Mouse (Mus musculus) MN1 (cell line): ENCODE measurements around the gene Gm42742.

ENCODE experiments used
- DNase-seq: peaks from one replicate; pipeline ENCODE4 v3.0.0-alpha.2; 2016; ENCODE audit warnings: low spot score

The Gm42742 gene

DNA sequence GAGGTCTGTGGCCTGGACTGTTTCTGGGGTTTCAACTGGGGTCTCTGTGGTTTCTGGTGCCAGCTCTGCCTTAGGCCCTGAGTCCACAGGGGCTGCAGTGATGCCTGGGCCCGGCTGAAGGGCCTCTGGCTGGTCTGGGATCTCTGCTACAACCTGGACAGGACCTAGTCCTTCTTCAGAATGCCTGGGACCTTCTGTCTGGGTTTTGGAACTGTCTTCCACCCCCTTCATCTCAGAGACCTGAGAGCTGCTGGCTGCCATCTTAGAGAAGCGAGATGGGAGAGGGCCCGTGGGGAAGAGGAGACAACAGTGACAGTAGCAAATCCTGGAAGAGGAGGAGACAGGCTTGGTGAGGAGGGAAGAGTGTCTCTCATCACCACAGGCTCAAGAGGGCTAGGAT is 866 bp downstream of the Gm42742 start:
- no peak for DNase-seq

DNA sequence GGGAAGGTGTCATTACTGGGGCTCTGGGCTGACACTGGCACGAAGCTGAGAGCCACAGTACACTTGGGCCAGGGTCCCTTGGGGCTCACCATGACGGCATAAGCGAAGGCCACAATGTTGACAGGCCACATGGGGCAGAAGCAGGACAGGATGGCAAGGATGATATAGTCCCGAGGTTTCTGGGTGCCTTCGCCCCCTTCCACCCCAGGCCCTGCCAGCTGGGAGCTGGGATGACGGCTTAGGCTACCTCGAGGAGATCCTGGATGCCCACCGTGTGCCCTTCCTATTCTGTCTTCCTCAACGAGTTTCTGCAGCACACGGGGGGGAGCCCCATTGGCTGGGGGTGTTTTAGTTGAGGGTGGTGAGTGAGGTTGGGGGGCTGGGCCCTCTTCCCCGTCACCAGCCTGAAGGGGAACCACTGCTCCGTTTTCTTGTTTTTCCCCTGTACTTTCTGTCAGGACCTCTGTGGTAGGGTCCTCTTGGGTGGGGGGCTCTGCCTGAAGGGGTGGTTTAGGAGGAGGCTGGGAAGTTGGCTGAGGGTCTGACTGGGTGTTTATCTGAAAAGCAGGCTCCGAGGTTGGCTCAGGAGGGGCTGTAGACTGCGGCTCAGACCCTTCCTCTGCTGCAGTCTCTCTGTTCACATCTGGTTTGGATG is 1.5 kb downstream of the Gm42742 start:
- no peak for DNase-seq

GRCm38 (mm10) chr7:127018416-127019305 is 2.2 kb downstream of the Gm42742 start:
- no peak for DNase-seq

DNA sequence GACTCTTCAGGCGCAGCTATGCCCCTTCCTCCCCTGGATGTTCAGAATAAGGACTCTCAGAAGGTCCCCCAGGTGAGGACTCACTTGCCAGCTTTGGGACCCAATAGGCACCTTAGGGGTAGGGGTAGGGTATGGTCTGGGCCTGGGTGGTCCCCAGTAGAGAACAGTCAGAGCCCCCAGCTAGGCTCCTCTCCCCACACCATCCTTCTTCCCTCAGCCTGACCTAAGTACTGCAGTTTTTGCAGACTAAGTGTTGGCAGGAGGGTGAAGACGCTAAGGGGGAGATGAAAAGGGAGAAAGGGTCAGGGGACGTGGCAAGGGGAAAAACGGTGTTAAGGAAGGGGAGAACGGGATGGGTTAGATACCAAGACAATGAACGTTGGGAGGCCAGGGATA is 2.9 kb downstream of the Gm42742 start:
- DNase-seq = no peak

DNA sequence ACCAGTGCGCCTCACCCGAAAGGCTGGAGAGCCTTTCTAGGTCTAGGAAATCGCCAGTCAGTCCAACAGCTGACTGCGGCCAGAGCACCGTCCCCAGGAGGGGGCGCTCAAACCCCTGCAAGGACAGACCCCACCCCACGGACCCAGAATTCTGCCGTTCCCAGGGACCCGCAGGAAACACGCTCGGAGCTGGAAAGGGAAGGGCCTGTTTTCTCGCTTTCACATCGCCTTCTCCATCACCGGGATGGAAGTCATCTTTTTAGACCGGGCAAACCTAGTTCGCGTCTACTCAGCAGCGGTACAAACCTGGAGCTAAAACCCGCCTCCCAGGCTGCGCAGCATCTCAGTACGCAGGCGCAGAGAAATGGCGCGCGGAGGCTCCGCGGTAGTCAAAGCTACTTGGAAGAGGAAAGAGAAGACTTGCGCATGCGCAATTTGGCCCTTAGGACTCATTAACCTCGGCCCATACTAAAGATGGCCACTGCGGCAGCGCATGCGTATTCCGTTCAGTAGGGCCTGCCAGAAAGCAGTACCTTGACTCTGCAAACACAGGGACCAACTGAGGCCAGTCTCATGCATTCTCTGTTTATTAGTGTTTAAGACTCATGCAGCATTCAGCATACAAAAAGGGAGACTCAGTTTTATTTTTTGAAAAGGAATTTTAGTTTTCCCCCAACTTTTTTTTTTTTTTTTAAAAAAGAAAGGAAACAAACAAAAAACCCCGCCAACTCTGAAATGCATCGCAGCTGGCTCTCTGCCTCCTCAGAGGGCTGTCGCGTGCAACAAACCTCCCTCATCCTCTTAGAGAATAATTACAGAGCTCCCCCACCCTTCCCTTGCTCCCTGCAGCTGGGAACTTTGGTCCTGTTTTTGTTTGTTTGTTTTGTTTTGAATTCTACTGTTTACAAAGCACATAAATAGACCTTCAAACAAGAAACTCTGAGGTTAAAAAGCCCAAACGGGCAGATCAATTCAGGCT is 3.6 kb downstream of the Gm42742 start, which contains the start of gene Pagr1a:
Gene Pagr1a, minus strand, starts transcription at position 382 of the 979 bp plus-strand sequence.
- DNase-seq = peak; percentile 99

- DNase-seq = no peak
Measured at GRCm38 (mm10) chr7:127016486-127016938, 4.4 kb downstream of the Gm42742 start.

DNA sequence TGATC is 4.6 kb downstream of the Gm42742 start, which contains the start of gene Pagr1b:
Gene Pagr1b, minus strand, starts transcription at position 4 of the 5 bp plus-strand sequence.
- DNase-seq = no peak

GRCm38 (mm10) chr7:127016081-127016480 is 4.8 kb downstream of the Gm42742 start:
- peak; percentile 66 for DNase-seq

DNA sequence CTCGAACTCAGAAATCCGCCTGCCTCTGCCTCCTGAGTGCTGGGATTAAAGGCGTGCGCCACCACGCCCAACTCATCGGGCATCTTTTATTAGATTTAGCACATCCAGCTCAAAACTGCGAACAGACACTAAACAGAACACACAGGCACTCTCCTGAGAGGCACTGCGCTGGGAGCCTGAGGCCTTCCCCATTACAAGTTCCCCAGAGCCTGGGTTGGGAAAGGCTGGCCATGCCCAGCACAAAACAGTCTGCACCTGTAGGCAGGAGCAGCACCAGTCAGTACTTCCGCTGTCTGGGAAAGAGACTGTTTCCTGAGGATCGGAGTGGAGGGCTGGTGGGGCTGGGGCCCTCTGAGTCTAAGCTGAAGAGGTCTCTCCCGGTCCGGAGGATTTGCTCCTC is 5.9 kb downstream of the Gm42742 start:
- peak; percentile 51 for DNase-seq

- DNase-seq = peak; percentile 67
Measured at GRCm38 (mm10) chr7:127014320-127014719, 6.6 kb downstream of the Gm42742 start, which contains the start of gene Mvp. Gene Mvp (minus strand): TSS chr7:127014621.

DNA sequence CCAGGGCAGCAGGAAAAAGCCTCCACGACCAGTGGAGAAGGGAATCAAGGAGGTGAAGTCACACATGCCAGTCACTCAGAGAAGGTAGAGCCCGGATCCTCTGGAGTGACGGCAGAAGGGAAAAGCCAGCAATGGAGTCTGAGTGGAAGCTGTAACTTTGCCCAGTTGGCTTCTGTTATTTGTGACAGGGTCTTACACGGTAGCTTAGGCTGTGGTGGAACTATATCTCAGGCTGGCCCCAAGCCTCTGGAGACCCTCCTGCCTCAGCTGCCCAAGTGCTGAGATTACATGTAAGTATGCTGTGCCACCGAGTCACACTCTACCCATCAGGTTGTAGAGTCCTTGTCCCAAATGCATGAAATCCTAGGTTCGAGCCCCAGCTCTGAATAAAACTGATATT is 7.5 kb downstream of the Gm42742 start:
- DNase-seq = no peak

DNA sequence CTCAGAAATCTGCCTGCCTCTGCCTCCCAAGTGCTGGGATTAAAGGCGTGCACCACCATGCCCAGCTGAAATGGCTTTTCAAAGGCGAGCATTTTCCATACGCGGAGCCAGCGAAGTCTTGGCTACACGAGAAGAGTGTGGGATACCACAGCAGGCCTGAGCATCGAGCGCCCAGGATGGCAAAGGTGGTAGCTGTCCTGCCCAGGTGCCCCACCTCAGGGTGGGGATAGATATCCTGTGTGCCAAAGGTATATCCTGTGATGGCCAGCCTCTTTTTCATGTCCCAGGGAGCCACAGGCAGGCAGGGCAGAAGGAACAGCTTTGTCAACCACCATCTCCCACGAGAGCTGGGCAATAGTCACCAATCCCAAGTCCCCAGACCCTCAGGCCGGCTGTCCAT is 8.1 kb downstream of the Gm42742 start:
- DNase-seq = no peak

DNA sequence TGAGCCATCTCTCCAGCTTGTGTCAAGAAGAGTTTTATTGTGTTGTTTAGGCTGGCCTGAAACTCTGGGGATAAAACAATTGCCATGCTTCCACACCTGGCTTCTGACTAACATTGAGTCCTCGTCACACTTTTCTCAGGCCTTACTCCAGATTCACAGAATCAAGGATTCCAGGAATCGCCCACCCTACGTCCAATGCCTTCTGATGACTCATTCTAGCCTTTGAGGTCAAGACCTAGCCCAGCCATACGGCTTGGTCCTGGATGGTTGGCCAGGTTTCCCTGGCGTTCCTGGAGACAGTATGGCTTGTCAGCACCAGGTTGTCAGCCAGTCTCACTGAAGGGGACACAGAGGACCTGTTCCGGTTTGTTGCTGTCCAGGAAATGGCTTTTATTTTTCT is 8.5 kb downstream of the Gm42742 start:
- no peak for DNase-seq

GRCm38 (mm10) chr7:127011717-127012116 is 9.2 kb downstream of the Gm42742 start:
- no peak for DNase-seq

DNA sequence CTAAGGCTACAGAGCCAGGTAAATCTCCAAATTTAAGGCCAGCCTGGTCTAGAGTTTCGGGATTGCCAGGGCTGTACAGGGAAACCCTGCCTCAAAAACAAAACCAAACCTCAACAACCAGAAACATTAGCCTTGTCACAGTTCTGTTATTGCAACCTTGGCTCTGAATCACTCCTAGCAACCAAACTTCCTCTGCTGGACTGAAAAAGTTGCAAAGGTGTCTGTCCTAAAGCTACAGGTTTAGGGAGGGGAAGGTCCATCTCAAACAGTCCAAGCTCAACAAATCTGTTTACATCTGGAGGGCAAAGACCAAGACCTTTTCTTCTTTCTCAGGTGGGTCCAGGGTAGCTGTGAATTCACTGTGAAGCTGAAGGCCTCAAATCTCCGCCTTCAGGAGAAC is 9.8 kb downstream of the Gm42742 start:
- no peak for DNase-seq

DNA sequence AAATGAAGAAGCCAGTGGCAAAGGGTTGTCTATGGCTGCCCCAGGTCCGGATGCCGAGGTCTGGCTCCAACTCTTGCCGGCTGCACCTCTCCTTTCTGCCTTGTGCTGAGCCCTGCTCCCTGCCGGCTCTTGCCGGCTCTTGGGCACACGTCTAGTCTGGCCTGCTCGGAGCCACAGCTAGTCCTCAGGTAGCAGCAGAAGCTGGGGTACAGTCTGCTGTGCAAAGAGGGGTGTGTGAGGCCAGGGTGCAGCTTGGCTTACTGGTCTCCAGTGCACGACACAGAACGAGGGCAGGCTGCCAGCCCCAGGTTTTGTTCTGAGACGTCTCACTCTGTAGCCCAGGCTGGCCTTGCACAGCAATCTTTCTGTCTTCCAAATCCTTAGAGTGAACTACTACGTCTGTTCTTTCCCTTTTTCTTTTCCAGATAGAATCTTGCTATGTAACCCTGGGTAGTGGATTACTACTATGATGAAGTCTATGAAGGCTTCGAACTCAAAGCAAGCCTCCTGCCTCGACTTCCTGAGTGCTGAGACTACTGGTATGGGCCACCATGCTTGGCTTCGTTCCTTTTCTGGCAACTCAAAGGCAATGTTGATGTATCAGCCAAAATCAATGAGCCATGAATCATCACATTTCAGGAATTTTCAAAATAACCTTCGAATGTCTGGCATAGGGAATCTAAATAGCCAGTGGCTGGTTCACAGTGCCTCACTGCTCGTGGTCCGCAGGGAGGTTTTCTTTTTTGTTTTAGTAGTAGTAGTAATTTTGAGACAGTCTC is 11.4 kb downstream of the Gm42742 start:
- DNase-seq = no peak

GRCm38 (mm10) chr7:127008239-127009019 is 12.5 kb downstream of the Gm42742 start:
- DNase-seq = peak; percentile 69

DNA sequence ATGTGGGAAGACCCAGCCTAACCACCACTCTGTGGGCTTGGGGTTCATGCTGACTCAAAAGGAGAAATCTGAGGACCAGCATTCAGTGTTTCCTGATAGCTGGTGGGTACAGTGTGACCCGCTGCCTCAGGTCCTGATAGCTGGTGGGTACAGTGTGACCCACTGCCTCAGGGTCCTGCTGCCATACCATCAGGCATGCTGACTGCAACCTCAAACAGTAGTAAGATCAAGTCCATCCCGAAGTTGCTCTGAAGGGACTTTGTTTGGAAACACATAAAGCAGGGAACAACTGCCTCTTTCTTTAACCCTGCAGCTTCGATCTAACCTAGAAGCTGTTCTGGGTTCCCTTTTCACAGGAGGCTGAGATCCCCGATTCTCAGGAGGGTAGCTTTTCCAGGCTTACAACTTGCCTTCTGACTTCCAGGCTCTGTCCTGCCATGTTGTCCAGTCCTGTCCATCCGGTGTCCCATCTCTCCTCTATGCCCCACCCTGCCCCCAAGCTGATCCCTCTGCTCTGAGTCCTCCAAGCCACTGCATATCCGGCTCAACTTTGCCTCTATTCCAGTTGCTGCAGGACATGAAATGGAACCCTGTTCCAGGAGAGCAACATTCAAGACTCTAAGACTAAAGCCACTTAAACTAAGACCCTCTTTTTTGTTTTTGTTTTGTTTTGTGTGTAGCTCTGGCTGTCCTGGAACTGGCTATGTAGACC is 13.4 kb downstream of the Gm42742 start:
- no peak for DNase-seq

DNA sequence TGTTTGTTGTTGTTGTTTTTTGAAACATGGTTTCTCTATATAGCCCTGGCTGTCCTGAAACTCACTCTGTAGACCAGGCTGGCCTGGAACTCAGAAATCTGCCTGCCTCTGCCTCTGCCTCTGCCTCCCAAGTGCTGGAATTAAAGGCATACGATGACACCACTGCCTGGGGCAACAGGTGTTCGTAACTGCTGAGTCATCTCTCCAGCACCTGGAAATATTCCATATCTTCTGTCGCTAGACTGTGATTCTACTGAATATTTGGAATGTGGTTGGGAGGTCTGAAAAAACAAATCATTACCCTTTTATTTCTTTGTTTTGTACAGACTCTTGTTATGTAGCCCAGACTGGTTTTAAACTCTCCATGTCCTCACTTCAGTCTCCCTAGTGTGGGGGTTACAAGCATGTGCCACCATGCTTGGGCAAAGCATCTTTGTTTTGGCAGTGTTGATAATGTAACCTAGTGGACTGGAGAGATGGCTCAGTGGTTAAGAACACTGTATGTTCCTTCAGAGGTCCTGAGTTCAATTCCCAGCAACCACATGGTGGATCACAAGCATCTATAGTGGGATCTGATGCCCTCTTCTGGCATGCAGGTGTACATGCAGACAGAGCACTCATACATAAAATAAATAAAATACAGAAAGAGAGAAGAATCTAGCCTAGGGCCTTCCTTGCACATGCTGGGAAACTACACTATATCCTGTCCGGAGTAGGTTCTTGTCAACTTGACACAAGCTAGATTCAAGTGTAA is 16.6 kb downstream of the Gm42742 start:
- no peak for DNase-seq

- no peak for DNase-seq
Measured at GRCm38 (mm10) chr7:127003620-127004019, 17.3 kb downstream of the Gm42742 start.
